Mouse (Mus musculus) ZHBTc4 (cell line): ENCODE results near the gene Grb10.

Experiments used
- DNase-seq: peaks from one replicate; pipeline ENCODE4 v3.0.0-alpha.2; 2011; ENCODE audit warnings: low read depth, low spot score

Gene Grb10

GRCm38 (mm10) chr11:12038470-12038985 is at the start of gene Grb10:
Gene Grb10 (minus strand): TSS chr11:12038683.
- DNase-seq, result no peak

- no peak for DNase-seq
Measured at GRCm38 (mm10) chr11:12081638-12082037, 43.2 kb upstream of the Grb10 start.

- DNase-seq, result no peak
Measured at GRCm38 (mm10) chr11:12079231-12079630, 40.7 kb upstream of the Grb10 start.

- no peak for DNase-seq
Measured at GRCm38 (mm10) chr11:12075449-12075848, 37.0 kb upstream of the Grb10 start.

- DNase-seq, result no peak
Measured at GRCm38 (mm10) chr11:12073394-12074226, 35.1 kb upstream of the Grb10 start.

GRCm38 (mm10) chr11:12072322-12072721 is 33.8 kb upstream of the Grb10 start:
- no peak for DNase-seq

- no peak for DNase-seq
Measured at GRCm38 (mm10) chr11:12059005-12059404, 20.5 kb upstream of the Grb10 start.

- no peak for DNase-seq
Measured at GRCm38 (mm10) chr11:12048547-12049327, 10.3 kb upstream of the Grb10 start.

- no peak for DNase-seq
Measured at GRCm38 (mm10) chr11:12048135-12048534, 9.7 kb upstream of the Grb10 start.

GRCm38 (mm10) chr11:12044245-12044644 is 5.8 kb upstream of the Grb10 start:
- no peak for DNase-seq

- DNase-seq, result no peak
Measured at GRCm38 (mm10) chr11:12041787-12042186, 3.3 kb upstream of the Grb10 start.

GRCm38 (mm10) chr11:12041379-12041778 is 2.9 kb upstream of the Grb10 start:
- DNase-seq, result no peak

GRCm38 (mm10) chr11:12040391-12040790 is 1.9 kb upstream of the Grb10 start:
- DNase-seq, result no peak

- DNase-seq, result no peak
Measured at GRCm38 (mm10) chr11:12039748-12040147, 1.3 kb upstream of the Grb10 start.

GRCm38 (mm10) chr11:12039098-12039497 is 615 bp upstream of the Grb10 start:
- no peak for DNase-seq

GRCm38 (mm10) chr11:12037689-12038469 is 604 bp downstream of the Grb10 start:
- DNase-seq, result peak; percentile 47

GRCm38 (mm10) chr11:12037075-12037686 is 1.3 kb downstream of the Grb10 start:
- DNase-seq, result peak; percentile 52

GRCm38 (mm10) chr11:12035916-12036910 is 2.3 kb downstream of the Grb10 start:
- DNase-seq, result peak; percentile 41

GRCm38 (mm10) chr11:12035324-12035723 is 3.2 kb downstream of the Grb10 start:
- peak; percentile 13 for DNase-seq

- no peak for DNase-seq
Measured at GRCm38 (mm10) chr11:12034781-12035180, 3.7 kb downstream of the Grb10 start.
